Mouse (Mus musculus): ENCODE measurements around the gene Tmem132c. TPM values are rescaled to one million over a fixed set of nuclear protein-coding genes. Genes with fewer than 3 reads are reported as not detected.

The Tmem132c gene
- polyA plus RNA-seq, 1 experiment from 2014 or later = 22.3 TPM

DNA sequence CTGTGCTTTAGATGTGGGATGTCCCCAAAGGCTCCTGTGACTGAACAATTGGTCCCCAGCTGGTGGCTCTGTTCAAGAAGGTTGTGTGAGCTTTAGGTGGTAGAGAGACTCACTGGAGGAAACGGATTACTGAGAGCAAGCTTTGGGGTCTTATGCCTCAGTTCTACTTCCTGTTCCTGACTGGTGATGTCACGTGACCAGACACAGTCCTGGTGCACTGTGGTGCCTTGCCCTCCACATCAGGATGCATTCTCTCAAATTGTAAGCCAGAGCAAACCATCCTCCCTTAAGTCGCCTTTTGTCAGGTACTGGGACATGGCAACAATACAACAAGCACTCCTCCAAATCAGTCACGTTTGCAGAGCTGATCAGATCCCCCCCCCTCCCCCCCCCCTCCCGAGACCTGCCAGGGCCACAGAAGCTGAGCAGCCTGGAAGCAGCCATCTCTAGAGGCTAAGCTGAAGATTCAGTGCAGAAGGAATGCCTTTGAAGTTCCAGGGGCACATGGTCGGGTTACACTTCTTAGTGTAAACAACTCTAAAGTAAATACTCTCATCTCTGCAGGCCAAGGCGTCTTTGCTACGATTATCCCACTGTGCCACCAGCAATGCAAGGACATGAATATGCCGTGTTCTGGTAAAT is 164.5 kb downstream of the Tmem132c start:
- Histone ChIP-seq H3K4me1 (ENCODE audit: control insufficient read depth, insufficient read depth, low read length) (peaks cover 16% of the 10 kb centered on the region), H3K9me3 (ENCODE audit: control insufficient read depth, low read length) (peaks cover 3% of the 10 kb centered on the region; the same call in 1 of the 2 replicates), H3K9ac (ENCODE audit: low read depth, low read length) (no peak overlapping the region), H3K27ac (replicated peaks; ENCODE audit: low read depth, low read length) (0 out of 2 replicates have a peak overlapping the region, but pooled peaks have one; percentile 67), H3K4me2 (ENCODE audit: low read depth, low read length) (no peak overlapping the region; the same call in 1 of the 2 replicates), H3K4me3 (ENCODE audit: low read depth, low read length) (no peak overlapping the region), H3K27me3 (replicated peaks; ENCODE audit: control insufficient read depth, insufficient read depth, low read length) (no peaks in the 10 kb centered on the region), H3K36me3 (ENCODE audit: control insufficient read depth, insufficient read depth, low read length) (no peaks in the 10 kb centered on the region)
- peak; percentile 75 for DNase-seq (ENCODE audit: low spot score)
- peak; percentile 73 for ATAC-seq (ENCODE audit: low read depth)
- 17% methylated on average over 8 of the region's 9 CpGs for WGBS

GRCm38 (mm10) chr5:127416536-127416935 is 174.9 kb downstream of the Tmem132c start:
- ATAC-seq (ENCODE audit: low read depth) (no peak), DNase-seq (ENCODE audit: low spot score) (peak; percentile 65)
- H3K27me3 ChIP-seq (replicated peaks; ENCODE audit: control insufficient read depth, insufficient read depth, low read length) = no peaks in the 10 kb centered on the region
- WGBS = 41% methylated on average over 7 of the region's 7 CpGs
- H3K4me1 ChIP-seq (ENCODE audit: control insufficient read depth, insufficient read depth, low read length) = no peaks in the 10 kb centered on the region
- H3K9ac ChIP-seq (ENCODE audit: low read depth, low read length) = no peak overlapping the region
- H3K36me3 ChIP-seq (ENCODE audit: control insufficient read depth, insufficient read depth, low read length) = no peaks in the 10 kb centered on the region
- no peak overlapping the region for H3K4me3 ChIP-seq (ENCODE audit: low read depth, low read length)
- H3K4me2 ChIP-seq (ENCODE audit: low read depth, low read length) = no peak overlapping the region
- H3K9me3 ChIP-seq (ENCODE audit: control insufficient read depth, low read length) = no peaks in the 10 kb centered on the region
- no peak overlapping the region for H3K27ac ChIP-seq (replicated peaks; ENCODE audit: low read depth, low read length)

GRCm38 (mm10) chr5:127423936-127424335 is 182.3 kb downstream of the Tmem132c start:
- no peaks in the 10 kb centered on the region for H3K27me3 ChIP-seq (replicated peaks; ENCODE audit: control insufficient read depth, insufficient read depth, low read length)
- no peaks in the 10 kb centered on the region for H3K9me3 ChIP-seq (ENCODE audit: control insufficient read depth, low read length)
- H3K4me3 ChIP-seq (ENCODE audit: low read depth, low read length) = no peak overlapping the region
- no peak overlapping the region for H3K9ac ChIP-seq (ENCODE audit: low read depth, low read length)
- no peaks in the 10 kb centered on the region for H3K4me1 ChIP-seq (ENCODE audit: control insufficient read depth, insufficient read depth, low read length)
- no peak overlapping the region for H3K4me2 ChIP-seq (ENCODE audit: low read depth, low read length)
- ATAC-seq (ENCODE audit: low read depth) (no peak), DNase-seq (ENCODE audit: low spot score) (no peak)
- H3K36me3 ChIP-seq (ENCODE audit: control insufficient read depth, insufficient read depth, low read length) = no peaks in the 10 kb centered on the region
- H3K27ac ChIP-seq (replicated peaks; ENCODE audit: low read depth, low read length) = no peak overlapping the region

- no peak overlapping the region for H3K9ac ChIP-seq (ENCODE audit: low read depth, low read length)
- H3K27ac ChIP-seq (replicated peaks; ENCODE audit: low read depth, low read length) = no peak overlapping the region
- no peak overlapping the region for H3K4me2 ChIP-seq (ENCODE audit: low read depth, low read length)
- H3K4me1 ChIP-seq (ENCODE audit: control insufficient read depth, insufficient read depth, low read length) = no peaks in the 10 kb centered on the region
- ATAC-seq (ENCODE audit: low read depth) (no peak; the same call in 1 of the 2 replicates), DNase-seq (ENCODE audit: low spot score) (peak; percentile 6)
- H3K4me3 ChIP-seq (ENCODE audit: low read depth, low read length) = no peak overlapping the region
- 70% methylated on average over 10 of the region's 10 CpGs for WGBS
- H3K27me3 ChIP-seq (replicated peaks; ENCODE audit: control insufficient read depth, insufficient read depth, low read length) = no peaks in the 10 kb centered on the region
- H3K36me3 ChIP-seq (ENCODE audit: control insufficient read depth, insufficient read depth, low read length) = no peaks in the 10 kb centered on the region
- H3K9me3 ChIP-seq (ENCODE audit: control insufficient read depth, low read length) = no peaks in the 10 kb centered on the region
Observed at GRCm38 (mm10) chr5:127429124-127429523, 187.5 kb downstream of the Tmem132c start.

DNA sequence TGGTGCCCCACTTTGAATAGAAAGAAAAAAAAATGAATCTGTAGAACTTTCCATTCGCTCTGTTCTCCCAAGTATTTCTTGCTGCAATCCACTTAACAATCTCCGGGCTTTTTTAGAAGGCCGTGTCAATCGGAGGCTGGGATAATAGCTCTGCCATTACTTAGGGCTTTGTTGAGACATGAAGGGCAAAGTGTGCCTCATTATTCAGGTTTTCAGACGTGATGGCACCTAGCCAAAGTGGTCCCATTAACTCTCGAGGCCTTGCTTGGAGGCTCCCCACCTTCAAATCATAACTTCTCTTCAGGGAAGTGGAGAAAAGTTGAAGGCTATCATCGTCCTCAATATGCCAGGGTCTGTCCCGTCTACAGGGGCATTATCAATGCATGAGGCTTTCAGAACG is 190.0 kb downstream of the Tmem132c start:
- no peak overlapping the region for H3K9ac ChIP-seq (ENCODE audit: low read depth, low read length)
- no peak overlapping the region for H3K4me3 ChIP-seq (ENCODE audit: low read depth, low read length)
- ATAC-seq (ENCODE audit: low read depth) = no peak
- no peaks in the 10 kb centered on the region for H3K4me1 ChIP-seq (ENCODE audit: control insufficient read depth, insufficient read depth, low read length)
- no peak overlapping the region for H3K27ac ChIP-seq (replicated peaks; ENCODE audit: low read depth, low read length)
- H3K9me3 ChIP-seq (ENCODE audit: control insufficient read depth, low read length) = no peaks in the 10 kb centered on the region
- 64% methylated on average over 9 of the region's 9 CpGs for WGBS
- no peaks in the 10 kb centered on the region for H3K27me3 ChIP-seq (replicated peaks; ENCODE audit: control insufficient read depth, insufficient read depth, low read length)
- no peak overlapping the region for H3K4me2 ChIP-seq (ENCODE audit: low read depth, low read length)
- peak; percentile 26 for DNase-seq (ENCODE audit: low spot score)
- H3K36me3 ChIP-seq (ENCODE audit: control insufficient read depth, insufficient read depth, low read length) = no peaks in the 10 kb centered on the region

GRCm38 (mm10) chr5:127436836-127437235 is 195.2 kb downstream of the Tmem132c start:
- H3K27me3 ChIP-seq (replicated peaks; ENCODE audit: control insufficient read depth, insufficient read depth, low read length) = no peaks in the 10 kb centered on the region
- no peak overlapping the region for H3K4me3 ChIP-seq (ENCODE audit: low read depth, low read length)
- H3K9me3 ChIP-seq (ENCODE audit: control insufficient read depth, low read length) = no peaks in the 10 kb centered on the region
- 92% methylated on average over 4 of the region's 5 CpGs for WGBS
- DNase-seq (ENCODE audit: low spot score) (no peak), ATAC-seq (ENCODE audit: low read depth) (no peak)
- H3K27ac ChIP-seq (replicated peaks; ENCODE audit: low read depth, low read length) = no peak overlapping the region
- H3K4me2 ChIP-seq (ENCODE audit: low read depth, low read length) = no peak overlapping the region
- no peak overlapping the region for H3K9ac ChIP-seq (ENCODE audit: low read depth, low read length)
- H3K36me3 ChIP-seq (ENCODE audit: control insufficient read depth, insufficient read depth, low read length) = no peaks in the 10 kb centered on the region
- H3K4me1 ChIP-seq (ENCODE audit: control insufficient read depth, insufficient read depth, low read length) = no peaks in the 10 kb centered on the region

DNA sequence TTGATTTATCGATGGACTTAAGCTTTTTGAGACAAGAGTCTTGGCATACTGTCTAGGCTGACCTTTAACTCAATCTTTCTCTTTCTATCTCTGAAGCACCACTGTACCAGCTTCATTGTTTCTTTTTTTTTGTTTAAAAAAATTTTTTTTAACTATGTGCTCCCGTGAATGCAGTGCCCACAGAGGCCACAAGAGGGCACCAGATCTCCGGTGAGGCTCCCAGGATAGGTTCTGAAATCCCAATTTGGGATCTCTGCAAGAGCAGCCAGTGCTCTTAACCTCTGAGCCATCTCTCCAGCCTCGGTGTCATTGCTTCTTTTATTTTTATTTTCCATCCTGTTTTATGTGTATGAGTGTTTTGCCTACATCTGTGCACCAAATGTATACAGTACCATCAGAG is 197.0 kb downstream of the Tmem132c start:
- Histone ChIP-seq H3K4me3 (ENCODE audit: low read depth, low read length) (no peak overlapping the region), H3K9me3 (ENCODE audit: control insufficient read depth, low read length) (no peaks in the 10 kb centered on the region), H3K36me3 (ENCODE audit: control insufficient read depth, insufficient read depth, low read length) (no peaks in the 10 kb centered on the region), H3K9ac (ENCODE audit: low read depth, low read length) (no peak overlapping the region), H3K27me3 (replicated peaks; ENCODE audit: control insufficient read depth, insufficient read depth, low read length) (no peaks in the 10 kb centered on the region), H3K27ac (replicated peaks; ENCODE audit: low read depth, low read length) (no peak overlapping the region), H3K4me1 (ENCODE audit: control insufficient read depth, insufficient read depth, low read length) (no peaks in the 10 kb centered on the region), H3K4me2 (ENCODE audit: low read depth, low read length) (no peak overlapping the region)
- DNase-seq (ENCODE audit: low spot score) (no peak), ATAC-seq (ENCODE audit: low read depth) (no peak)
- 97% methylated on average over 4 of the region's 4 CpGs for WGBS

- no peak for DNase-seq (ENCODE audit: low spot score)
- 45% methylated on average over 10 of the region's 10 CpGs for WGBS
Observed at GRCm38 (mm10) chr5:127441963-127442362, 200.4 kb downstream of the Tmem132c start.

GRCm38 (mm10) chr5:127453580-127453979 is 212.0 kb downstream of the Tmem132c start:
- Histone ChIP-seq H3K4me2 (ENCODE audit: low read depth, low read length) (no peak overlapping the region), H3K4me1 (ENCODE audit: control insufficient read depth, insufficient read depth, low read length) (no peaks in the 10 kb centered on the region), H3K9ac (ENCODE audit: low read depth, low read length) (no peak overlapping the region), H3K36me3 (ENCODE audit: control insufficient read depth, insufficient read depth, low read length) (no peaks in the 10 kb centered on the region), H3K9me3 (ENCODE audit: control insufficient read depth, low read length) (no peaks in the 10 kb centered on the region), H3K27ac (replicated peaks; ENCODE audit: low read depth, low read length) (no peak overlapping the region), H3K27me3 (replicated peaks; ENCODE audit: control insufficient read depth, insufficient read depth, low read length) (no peaks in the 10 kb centered on the region), H3K4me3 (ENCODE audit: low read depth, low read length) (no peak overlapping the region)
- ATAC-seq (ENCODE audit: low read depth) (no peak), DNase-seq (ENCODE audit: low spot score) (no peak)
- 28% methylated on average over 4 of the region's 4 CpGs for WGBS

More at GRCm38 (mm10) chr5:127441963-127442362, 200.4 kb downstream of the Tmem132c start:
- Histone ChIP-seq H3K4me2 (ENCODE audit: low read depth, low read length) (no peak overlapping the region), H3K4me1 (ENCODE audit: control insufficient read depth, insufficient read depth, low read length) (no peaks in the 10 kb centered on the region), H3K27me3 (replicated peaks; ENCODE audit: control insufficient read depth, insufficient read depth, low read length) (no peaks in the 10 kb centered on the region), H3K4me3 (ENCODE audit: low read depth, low read length) (no peak overlapping the region), H3K27ac (replicated peaks; ENCODE audit: low read depth, low read length) (no peak overlapping the region), H3K36me3 (ENCODE audit: control insufficient read depth, insufficient read depth, low read length) (no peaks in the 10 kb centered on the region), H3K9me3 (ENCODE audit: control insufficient read depth, low read length) (no peaks in the 10 kb centered on the region), H3K9ac (ENCODE audit: low read depth, low read length) (no peak overlapping the region)
- no peak for ATAC-seq (ENCODE audit: low read depth)

Data from embryonic facial prominence, embryonic 14.5 days (tissue).